Mouse (Mus musculus): ENCODE results near the gene Abt1. TPM values are rescaled to one million over a fixed set of nuclear protein-coding genes. Genes with fewer than 3 reads are reported as not detected.
"Not testable (repeated sequence)": the region's sequence is repeated elsewhere in the genome, so short reads cannot be mapped to it uniquely, and the experiment has no call there.

Abt1 gene
- polyA plus RNA-seq, 1 experiment from 2014 or later, result 12.7 TPM

GRCm38 (mm10) chr13:23411311-23412210, 12.1 kb downstream of the Abt1 start:
- no peaks in the 10 kb centered on the region for H3K36me3 ChIP-seq (ENCODE audit: control insufficient read depth, insufficient read depth)
- peak; percentile 54 for ATAC-seq
- peak overlapping the region; percentile 68 for H3K4me2 ChIP-seq (ENCODE audit: low read length)
- 6% methylated on average over 29 of the region's 29 CpGs for WGBS
- no peaks in the 10 kb centered on the region for H3K9me3 ChIP-seq (ENCODE audit: control insufficient read depth, low read length)
- peak overlapping the region; percentile 51 for H3K4me3 ChIP-seq (replicated peaks; ENCODE audit: low read length)
- H3K9ac ChIP-seq (replicated peaks; ENCODE audit: low read depth, low read length), result no peak overlapping the region
- H3K4me1 ChIP-seq (replicated peaks; ENCODE audit: control insufficient read depth, insufficient read depth, low read length), result peaks cover 7% of the 10 kb centered on the region
- peaks cover 8% of the 10 kb centered on the region for H3K27me3 ChIP-seq (replicated peaks; ENCODE audit: control insufficient read depth, insufficient read depth, low read length)
- no peak overlapping the region for H3K27ac ChIP-seq (ENCODE audit: low read length)

GRCm38 (mm10) chr13:23410632-23411031, 13.0 kb downstream of the Abt1 start:
- Histone ChIP-seq H3K9me3 (ENCODE audit: control insufficient read depth, low read length) (no peaks in the 10 kb centered on the region), H3K4me3 (replicated peaks; ENCODE audit: low read length) (no peak overlapping the region), H3K27me3 (replicated peaks; ENCODE audit: control insufficient read depth, insufficient read depth, low read length) (peaks cover 11% of the 10 kb centered on the region), H3K4me2 (ENCODE audit: low read length) (no peak overlapping the region), H3K36me3 (ENCODE audit: control insufficient read depth, insufficient read depth) (no peaks in the 10 kb centered on the region), H3K9ac (replicated peaks; ENCODE audit: low read depth, low read length) (no peak overlapping the region), H3K4me1 (replicated peaks; ENCODE audit: control insufficient read depth, insufficient read depth, low read length) (peaks cover 7% of the 10 kb centered on the region), H3K27ac (ENCODE audit: low read length) (no peak overlapping the region)
- ATAC-seq, result no peak
- WGBS, result 75% methylated on average over 9 of the region's 9 CpGs

- ATAC-seq, result no peak
- Histone ChIP-seq H3K27me3 (replicated peaks; ENCODE audit: control insufficient read depth, insufficient read depth, low read length) (peaks cover 9% of the 10 kb centered on the region), H3K4me1 (replicated peaks; ENCODE audit: control insufficient read depth, insufficient read depth, low read length) (0 out of 2 replicates have a peak, but pooled peaks cover 2% of the 10 kb centered on the region), H3K4me3 (replicated peaks; ENCODE audit: low read length) (no peak overlapping the region), H3K9ac (replicated peaks; ENCODE audit: low read depth, low read length) (no peak overlapping the region), H3K4me2 (ENCODE audit: low read length) (no peak overlapping the region), H3K36me3 (ENCODE audit: control insufficient read depth, insufficient read depth) (no peaks in the 10 kb centered on the region), H3K27ac (ENCODE audit: low read length) (no peak overlapping the region), H3K9me3 (ENCODE audit: control insufficient read depth, low read length) (no peaks in the 10 kb centered on the region; the same call in 1 of the 2 replicates)
- WGBS, result 6% methylated on average over 2 of the region's 2 CpGs
Observed at GRCm38 (mm10) chr13:23402626-23403025, 21.0 kb downstream of the Abt1 start.

- peak overlapping the region; percentile 36 for H3K9ac ChIP-seq (replicated peaks; ENCODE audit: low read depth, low read length)
- no peak overlapping the region for H3K27ac ChIP-seq (ENCODE audit: low read length)
- H3K9me3 ChIP-seq (ENCODE audit: control insufficient read depth, low read length), result no peaks in the 10 kb centered on the region; the same call in 1 of the 2 replicates
- H3K4me3 ChIP-seq (replicated peaks; ENCODE audit: low read length), result peak overlapping the region; percentile 42
- peak; percentile 78 for ATAC-seq
- peaks cover 15% of the 10 kb centered on the region for H3K27me3 ChIP-seq (replicated peaks; ENCODE audit: control insufficient read depth, insufficient read depth, low read length)
- H3K4me2 ChIP-seq (ENCODE audit: low read length), result peak overlapping the region; percentile 50
- 0 out of 2 replicates have a peak, but pooled peaks cover 2% of the 10 kb centered on the region for H3K4me1 ChIP-seq (replicated peaks; ENCODE audit: control insufficient read depth, insufficient read depth, low read length)
- no peaks in the 10 kb centered on the region for H3K36me3 ChIP-seq (ENCODE audit: control insufficient read depth, insufficient read depth)
- 2% methylated on average over 19 of the region's 19 CpGs for WGBS
Observed at GRCm38 (mm10) chr13:23401683-23402527, 21.8 kb downstream of the Abt1 start.

- Histone ChIP-seq H3K27me3 (replicated peaks; ENCODE audit: control insufficient read depth, insufficient read depth, low read length) (peaks cover 18% of the 10 kb centered on the region), H3K27ac (ENCODE audit: low read length) (no peak overlapping the region), H3K4me3 (replicated peaks; ENCODE audit: low read length) (peak overlapping the region; percentile 42), H3K4me2 (ENCODE audit: low read length) (peak overlapping the region; percentile 50), H3K36me3 (ENCODE audit: control insufficient read depth, insufficient read depth) (no peaks in the 10 kb centered on the region), H3K9me3 (ENCODE audit: control insufficient read depth, low read length) (no peaks in the 10 kb centered on the region; the same call in 1 of the 2 replicates), H3K4me1 (replicated peaks; ENCODE audit: control insufficient read depth, insufficient read depth, low read length) (peaks cover 8% of the 10 kb centered on the region), H3K9ac (replicated peaks; ENCODE audit: low read depth, low read length) (no peak overlapping the region)
- WGBS, result 5% methylated on average over 24 of the region's 24 CpGs
- no peak for ATAC-seq
Observed at GRCm38 (mm10) chr13:23400771-23401682, 22.6 kb downstream of the Abt1 start.

- peaks cover 36% of the 10 kb centered on the region for H3K27me3 ChIP-seq (replicated peaks; ENCODE audit: control insufficient read depth, insufficient read depth, low read length)
- H3K9ac ChIP-seq (replicated peaks; ENCODE audit: low read depth, low read length); H3K4me3 ChIP-seq (replicated peaks; ENCODE audit: low read length); H3K27ac ChIP-seq (ENCODE audit: low read length); H3K36me3 ChIP-seq (ENCODE audit: control insufficient read depth, insufficient read depth); H3K9me3 ChIP-seq (ENCODE audit: control insufficient read depth, low read length); ATAC-seq; H3K4me2 ChIP-seq (ENCODE audit: low read length): not testable (repeated sequence)
- WGBS, result 10% methylated on average over 14 of the region's 14 CpGs
- peaks cover 11% of the 10 kb centered on the region for H3K4me1 ChIP-seq (replicated peaks; ENCODE audit: control insufficient read depth, insufficient read depth, low read length)
Observed at GRCm38 (mm10) chr13:23396913-23397312, 26.8 kb downstream of the Abt1 start.

- Histone ChIP-seq H3K4me3 (replicated peaks; ENCODE audit: low read length) (peak overlapping the region; percentile 52), H3K4me2 (ENCODE audit: low read length) (peak overlapping the region; percentile 88), H3K4me1 (replicated peaks; ENCODE audit: control insufficient read depth, insufficient read depth, low read length) (peaks cover 11% of the 10 kb centered on the region), H3K27ac (ENCODE audit: low read length) (no peak overlapping the region), H3K27me3 (replicated peaks; ENCODE audit: control insufficient read depth, insufficient read depth, low read length) (peaks cover 38% of the 10 kb centered on the region), H3K9ac (replicated peaks; ENCODE audit: low read depth, low read length) (peak overlapping the region; percentile 51), H3K36me3 (ENCODE audit: control insufficient read depth, insufficient read depth) (no peaks in the 10 kb centered on the region), H3K9me3 (ENCODE audit: control insufficient read depth, low read length) (no peaks in the 10 kb centered on the region; the same call in 1 of the 2 replicates)
- WGBS, result under 1% methylated on average over 31 of the region's 31 CpGs
- ATAC-seq, result no peak
Observed at GRCm38 (mm10) chr13:23396246-23396703, 27.4 kb downstream of the Abt1 start.

GRCm38 (mm10) chr13:23395301-23396245, 28.1 kb downstream of the Abt1 start:
- ATAC-seq, result no peak
- Histone ChIP-seq H3K9ac (replicated peaks; ENCODE audit: low read depth, low read length) (peak overlapping the region; percentile 51), H3K27me3 (replicated peaks; ENCODE audit: control insufficient read depth, insufficient read depth, low read length) (peaks cover 38% of the 10 kb centered on the region), H3K4me2 (ENCODE audit: low read length) (peak overlapping the region; percentile 88), H3K4me3 (replicated peaks; ENCODE audit: low read length) (peak overlapping the region; percentile 52), H3K4me1 (replicated peaks; ENCODE audit: control insufficient read depth, insufficient read depth, low read length) (peaks cover 11% of the 10 kb centered on the region), H3K36me3 (ENCODE audit: control insufficient read depth, insufficient read depth) (no peaks in the 10 kb centered on the region), H3K9me3 (ENCODE audit: control insufficient read depth, low read length) (no peaks in the 10 kb centered on the region), H3K27ac (ENCODE audit: low read length) (no peak overlapping the region)
- WGBS, result 2% methylated on average over 43 of the region's 43 CpGs

All from forebrain, embryonic 16.5 days (tissue).